Mouse (Mus musculus) adrenal gland, adult (tissue): ENCODE data around the gene Ctnnbip1.
A peak's percentile ranks its signal among the peaks of the same experiment; 100 is the strongest.

ENCODE experiments used
- DNase-seq, 2 experiments: peaks; one replicate each; pipeline ENCODE4 v3.0.0; 2022 to 2023; ENCODE audit warnings: low spot score in 1 of 2; ENCODE audit not compliant: inconsistent age in 2 of 2

Ctnnbip1 gene

DNA sequence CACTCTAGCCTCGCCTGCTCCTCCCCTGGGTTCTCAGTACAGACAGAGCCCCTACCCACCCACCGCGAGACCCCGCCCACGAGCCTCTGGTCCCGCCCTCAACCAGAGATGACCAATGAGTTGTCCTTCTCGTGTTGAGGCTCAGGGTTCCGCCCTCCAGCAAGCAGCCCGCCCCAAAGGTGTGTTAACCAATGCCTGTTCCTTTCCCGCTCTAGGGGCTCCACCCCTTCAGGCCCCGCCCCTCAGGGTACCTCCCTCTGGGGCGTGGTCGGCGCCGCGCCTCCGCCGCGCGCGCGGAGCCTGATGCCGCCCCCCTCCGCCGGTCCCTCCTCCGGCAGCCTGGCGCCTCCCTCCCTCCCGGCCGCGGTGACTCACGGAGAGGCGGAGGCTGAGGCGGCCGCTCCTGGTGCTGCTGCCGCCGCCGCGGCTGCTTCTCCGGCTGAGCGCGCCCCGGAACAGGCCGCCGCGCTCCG lies at the start of gene Ctnnbip1:
TSS of gene Ctnnbip1 (plus strand) at position 369 of the 473 bp plus-strand sequence.
- DNase-seq, result peak; percentile 99

DNA sequence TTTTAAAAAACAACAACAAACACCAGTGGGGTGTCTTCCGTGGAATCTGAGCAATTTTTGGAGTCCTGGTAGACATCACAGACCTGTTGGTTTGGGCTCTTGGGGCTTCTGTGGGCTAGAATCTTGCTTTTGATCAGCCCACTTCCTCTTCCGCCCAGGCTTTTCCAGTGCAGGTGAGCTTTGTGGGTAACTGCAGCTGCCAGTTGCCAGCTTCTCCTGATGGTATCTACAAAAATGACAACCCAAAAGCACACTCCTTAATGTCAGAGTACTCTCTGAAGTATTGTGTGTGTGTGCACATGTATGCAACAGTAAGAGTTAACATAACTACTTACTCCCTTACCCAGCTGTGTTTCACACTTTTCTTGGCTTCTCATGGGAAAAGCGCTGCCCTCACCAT lies 48.5 kb upstream of the Ctnnbip1 start:
- no peak for DNase-seq

DNA sequence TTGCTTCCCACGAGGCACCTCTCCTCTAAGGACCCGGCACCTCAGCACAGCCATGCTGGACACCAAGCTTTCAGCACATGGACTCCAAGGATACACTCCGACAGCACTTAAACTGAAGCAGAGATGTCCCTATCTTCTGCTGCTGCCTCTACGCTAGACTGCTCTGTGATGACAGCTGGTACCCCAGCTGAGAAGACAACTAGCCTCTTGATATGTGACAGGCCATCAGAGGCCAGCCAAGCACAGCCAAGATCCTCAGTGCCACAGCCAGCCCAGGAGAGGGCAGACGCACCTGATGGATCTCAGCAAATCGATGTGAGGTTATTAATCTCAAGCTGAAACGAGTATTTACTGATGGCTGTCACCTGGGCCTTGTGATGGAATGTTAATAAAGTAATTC lies 42.9 kb upstream of the Ctnnbip1 start:
- no peak for DNase-seq

DNA sequence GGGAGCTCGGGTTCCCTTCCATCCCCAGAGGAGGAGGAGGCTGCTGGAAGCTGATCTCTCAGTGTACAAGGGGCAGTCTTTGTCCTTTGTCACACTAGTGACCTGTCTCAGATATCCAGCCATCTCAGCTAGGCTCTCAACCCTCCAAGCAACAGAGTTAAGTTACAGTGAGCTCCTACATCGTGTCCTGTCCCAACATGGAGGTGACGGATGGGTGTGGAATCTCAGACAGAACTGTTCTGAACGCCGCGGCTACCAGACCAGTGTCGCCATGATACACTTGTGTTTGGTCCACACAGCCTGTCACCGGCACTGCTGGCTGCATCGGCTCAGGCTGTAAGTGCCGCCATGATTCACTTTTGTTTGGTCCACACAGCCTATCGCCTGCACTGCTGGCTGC lies 41.0 kb upstream of the Ctnnbip1 start, which contains the start of gene Tmem274:
TSS of gene Tmem274 (plus strand) at position 301 of the 400 bp plus-strand sequence.
- DNase-seq, result no peak

DNA sequence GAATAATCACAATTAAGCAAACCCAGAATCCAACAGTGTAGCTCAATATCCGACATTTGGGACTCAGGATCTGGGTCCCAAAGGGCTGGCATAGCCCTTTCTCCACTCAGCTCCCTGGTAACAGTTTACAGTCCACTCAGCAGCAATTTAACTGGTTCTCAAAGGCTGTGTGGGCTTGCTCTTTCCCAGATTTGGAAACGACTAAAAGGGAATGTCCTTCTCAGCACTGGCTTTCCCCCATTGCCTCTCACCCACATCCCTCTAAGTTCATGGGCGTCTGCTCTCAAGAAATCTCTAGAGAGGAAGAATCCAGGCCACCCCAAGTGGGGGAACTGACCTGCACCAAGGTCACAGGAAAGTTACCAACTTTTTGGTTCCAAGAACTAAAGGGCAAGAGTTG lies 33.5 kb upstream of the Ctnnbip1 start:
- DNase-seq, result no peak

DNA sequence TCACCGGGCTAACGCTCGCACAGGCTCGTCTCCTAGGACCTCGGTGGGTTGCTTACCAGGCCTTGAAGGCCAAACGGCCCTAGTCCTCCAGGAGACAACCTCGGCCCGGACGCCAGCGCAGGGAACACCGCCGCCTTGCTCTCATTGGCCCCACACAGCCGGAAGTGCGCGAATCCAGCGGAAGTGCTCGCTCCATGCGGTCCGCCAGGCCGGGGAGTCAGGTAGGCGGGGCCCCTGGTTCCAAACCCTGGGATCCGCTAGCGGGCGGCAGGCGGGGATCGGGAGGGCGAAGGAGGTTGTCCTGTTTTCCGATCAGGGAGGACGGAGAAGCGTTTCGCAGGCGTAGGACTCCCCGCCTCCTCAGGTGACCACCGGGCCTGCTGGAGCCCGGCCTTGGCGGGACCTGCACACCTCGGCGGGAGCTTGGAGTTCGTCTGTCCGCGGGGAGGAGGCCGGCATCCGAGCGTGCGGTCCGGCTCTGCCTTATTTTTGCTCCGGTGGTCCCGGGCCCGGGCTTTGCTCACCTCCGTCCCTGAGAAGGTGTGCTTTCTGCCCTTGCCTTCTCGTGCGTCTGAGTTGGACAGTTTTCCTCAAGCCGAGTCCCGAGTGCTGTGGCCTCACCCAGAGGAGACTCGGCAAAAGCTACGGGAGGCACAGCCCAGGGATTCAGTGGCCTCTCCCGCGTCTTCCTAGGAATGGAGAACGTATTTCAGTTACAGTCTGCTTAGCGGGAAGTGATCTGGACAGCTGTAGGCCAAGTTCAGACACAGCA lies 32.8 kb upstream of the Ctnnbip1 start, which contains the start of the genes Nmnat1 and Lzic:
TSS of gene Nmnat1 (minus strand) at position 150 of the 772 bp plus-strand sequence.
TSS of gene Lzic (plus strand) at position 177 of the 772 bp plus-strand sequence.
- peak; percentile 95 to 98 for DNase-seq

DNA sequence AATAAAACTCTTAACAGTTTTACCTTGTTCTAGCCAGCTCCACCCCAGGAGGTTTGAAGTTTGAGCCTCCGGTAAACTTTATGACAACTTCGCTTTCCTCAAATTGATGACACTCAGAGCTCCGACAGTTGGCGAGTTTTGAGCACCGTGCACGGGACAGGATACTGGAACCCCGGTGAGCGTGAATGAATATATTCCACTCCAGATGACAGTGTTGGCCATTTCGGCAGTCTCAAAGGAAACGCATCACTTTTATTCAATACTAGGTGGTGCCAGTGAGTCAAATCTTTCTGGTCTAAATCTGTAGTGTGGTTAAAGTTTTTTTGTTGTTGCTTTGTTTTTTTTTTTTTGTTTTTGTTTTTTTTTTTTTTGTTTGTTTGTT lies 32.2 kb upstream of the Ctnnbip1 start:
- peak; percentile 24 to 75 for DNase-seq

DNA sequence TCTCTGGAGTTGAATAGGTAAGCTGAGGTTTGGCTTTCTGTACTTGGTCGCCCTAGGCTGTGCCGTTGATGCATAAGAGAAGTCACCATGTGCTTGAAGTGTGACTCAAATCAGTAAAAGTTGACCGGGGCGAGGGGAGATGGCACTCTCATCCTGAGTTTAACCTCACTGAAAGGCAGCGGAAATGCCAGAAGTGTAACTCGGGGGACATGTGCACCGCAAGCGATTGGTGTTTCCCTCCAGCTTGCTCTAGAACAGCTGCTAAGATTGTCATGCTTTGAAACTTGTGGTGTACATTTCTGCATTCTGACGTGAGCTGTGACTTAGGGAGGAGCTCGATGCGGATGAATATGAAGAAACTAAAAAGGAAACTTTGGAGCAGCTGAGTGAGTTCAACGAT lies 30.3 kb upstream of the Ctnnbip1 start:
- DNase-seq, result no peak

DNA sequence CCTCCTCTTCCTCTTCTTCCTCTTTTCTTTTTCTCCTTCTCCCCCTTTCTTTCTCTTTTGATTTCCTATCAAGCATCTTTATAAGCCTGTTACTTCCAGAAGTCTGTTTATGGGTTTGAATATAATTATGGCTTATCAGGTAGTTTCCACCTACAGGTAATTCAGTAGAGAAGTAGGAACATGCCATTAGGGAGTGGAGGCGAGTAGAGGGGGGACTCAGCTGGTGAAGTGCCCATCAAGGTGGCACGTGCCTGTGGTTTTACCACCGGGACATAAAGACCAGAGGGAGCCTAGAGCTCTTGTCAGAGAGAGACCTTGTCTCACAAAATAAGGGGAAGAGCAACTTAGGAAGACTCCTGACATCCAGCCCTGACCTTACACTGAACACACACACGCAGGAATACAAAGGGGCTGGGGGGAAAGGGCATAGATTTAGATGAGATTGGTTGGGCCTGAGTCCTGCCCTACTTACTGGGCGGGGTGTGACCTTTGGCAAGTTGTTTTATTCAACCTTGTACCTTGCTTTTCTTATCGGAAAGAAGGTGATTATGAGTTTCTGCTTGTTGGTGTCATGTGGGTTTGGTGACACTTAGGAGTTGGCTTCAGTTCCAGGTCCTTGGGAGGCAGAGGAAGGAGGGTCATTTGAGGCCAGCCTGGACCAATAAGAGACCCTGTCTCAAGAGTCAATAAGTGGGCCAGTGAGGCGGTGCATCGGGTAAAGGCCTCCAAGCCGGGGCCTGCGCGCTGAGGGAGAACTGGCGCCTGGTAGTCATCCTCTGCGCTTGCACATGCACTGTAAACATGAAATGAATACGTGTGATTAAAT lies 28.4 kb upstream of the Ctnnbip1 start:
- no peak for DNase-seq

DNA sequence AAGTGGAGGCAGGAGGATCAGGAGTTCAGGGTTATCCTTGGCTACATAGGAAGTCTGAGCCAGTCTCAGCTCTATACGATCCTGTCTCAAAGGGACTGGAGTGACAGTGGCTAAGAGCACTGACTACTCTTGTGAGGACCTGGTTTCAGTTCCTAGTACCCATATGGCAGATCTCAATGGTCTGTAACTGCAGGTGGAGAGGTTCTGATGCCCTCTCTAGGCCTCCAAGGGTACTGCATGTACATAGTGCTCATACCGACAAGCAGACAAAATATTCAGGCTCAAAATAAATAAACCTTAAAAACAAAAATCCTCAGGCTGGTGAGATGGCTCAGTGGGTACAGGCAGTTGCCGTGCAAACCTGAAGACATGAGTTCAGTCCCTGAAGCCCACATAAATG lies 26.9 kb upstream of the Ctnnbip1 start:
- no peak for DNase-seq

DNA sequence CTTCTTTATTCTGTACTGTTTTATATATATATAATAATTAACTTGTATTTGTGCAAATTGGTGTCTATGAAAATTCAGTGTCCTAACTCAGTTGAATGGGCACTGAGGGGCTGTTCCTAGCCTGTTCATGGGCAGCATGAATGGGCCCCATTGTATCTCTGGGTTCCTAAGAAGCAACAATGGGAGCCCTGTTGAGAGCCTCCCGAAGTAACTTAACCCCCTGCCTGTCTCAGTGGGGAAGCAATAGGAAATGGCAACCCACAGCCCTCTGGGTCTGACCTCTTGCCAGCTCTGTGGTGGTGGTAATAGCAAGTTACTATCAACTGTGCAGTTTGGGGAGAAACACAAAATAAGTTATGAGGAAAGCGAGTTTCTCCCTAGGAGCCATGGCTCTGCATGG lies 21.4 kb upstream of the Ctnnbip1 start:
- DNase-seq, result no peak

DNA sequence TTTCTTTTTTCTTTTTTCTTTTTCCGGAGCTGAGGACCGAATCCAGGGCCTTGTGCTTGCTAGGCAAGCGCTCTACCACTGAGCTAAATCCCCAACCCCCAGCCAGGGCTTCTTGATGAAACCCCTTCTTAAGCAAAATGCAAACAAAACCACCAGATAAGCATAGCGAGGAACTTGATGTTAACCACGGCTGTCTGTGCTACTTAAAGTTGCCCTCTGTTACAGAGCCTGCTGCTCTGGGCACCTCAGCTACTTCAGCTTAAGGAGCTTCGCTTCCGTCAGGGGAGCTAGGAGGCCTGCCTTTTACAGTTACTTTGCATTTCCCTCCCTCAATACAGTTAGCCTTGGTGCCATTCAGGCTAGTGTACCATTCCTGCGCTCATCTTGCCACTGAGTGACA lies 19.1 kb upstream of the Ctnnbip1 start:
- no peak for DNase-seq

DNA sequence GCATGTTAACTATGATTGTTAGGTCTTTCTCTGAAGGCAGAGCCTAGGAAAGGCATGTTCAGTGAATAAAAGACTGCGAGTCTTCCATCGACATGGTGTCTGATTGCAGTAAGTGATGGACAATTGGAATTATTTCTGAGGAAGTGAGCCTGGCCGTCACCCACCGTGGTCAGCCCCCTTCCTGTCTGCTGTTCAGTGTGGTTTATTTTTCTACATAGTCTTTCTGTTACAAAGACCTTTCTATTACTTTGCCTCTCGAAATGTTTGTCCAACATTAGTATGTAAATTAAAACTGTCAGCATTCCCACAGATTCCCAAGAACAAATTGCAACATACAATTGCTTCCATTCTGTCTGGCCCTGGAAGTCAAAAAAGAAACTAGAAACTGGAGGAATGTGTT lies 18.2 kb upstream of the Ctnnbip1 start:
- DNase-seq, result no peak

DNA sequence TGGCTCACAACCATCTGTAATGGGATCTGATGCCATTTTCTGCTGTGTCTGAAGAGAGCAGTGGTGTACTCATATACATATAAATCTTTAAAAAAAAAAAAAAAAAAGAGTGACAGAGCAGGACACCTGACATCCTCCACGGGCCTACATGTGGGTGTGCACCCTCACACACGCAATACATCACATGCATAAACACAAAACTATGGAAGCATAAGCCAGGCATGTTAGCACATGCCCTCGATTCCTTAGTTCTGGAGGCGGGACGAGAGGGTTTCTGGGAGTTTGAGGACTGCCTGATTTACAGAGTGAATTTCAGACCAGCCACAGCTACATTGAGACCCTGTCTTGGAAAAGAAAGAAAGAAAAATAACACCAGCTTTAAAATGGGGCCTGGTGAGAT lies 13.7 kb upstream of the Ctnnbip1 start:
- DNase-seq, result no peak

DNA sequence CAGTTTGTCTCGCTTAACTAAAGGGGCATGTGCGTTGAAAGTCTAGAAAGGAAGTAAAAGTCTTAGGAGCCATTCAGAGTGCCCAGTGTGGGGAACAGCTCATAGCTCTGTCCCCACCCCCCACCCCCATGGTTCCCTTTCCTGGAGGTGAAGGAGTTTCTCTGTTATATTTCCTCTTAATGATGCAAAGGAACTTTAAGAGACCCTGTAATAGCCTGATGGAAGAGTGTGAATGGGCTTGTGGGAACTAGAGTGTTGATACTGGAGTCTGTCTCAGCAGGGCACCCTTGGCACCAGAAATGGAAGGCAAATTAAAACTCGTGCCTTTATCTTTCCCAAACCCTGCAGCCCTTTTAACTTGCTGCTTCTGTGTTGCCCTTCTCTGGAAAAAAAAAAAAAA lies 13.2 kb upstream of the Ctnnbip1 start:
- no peak for DNase-seq

DNA sequence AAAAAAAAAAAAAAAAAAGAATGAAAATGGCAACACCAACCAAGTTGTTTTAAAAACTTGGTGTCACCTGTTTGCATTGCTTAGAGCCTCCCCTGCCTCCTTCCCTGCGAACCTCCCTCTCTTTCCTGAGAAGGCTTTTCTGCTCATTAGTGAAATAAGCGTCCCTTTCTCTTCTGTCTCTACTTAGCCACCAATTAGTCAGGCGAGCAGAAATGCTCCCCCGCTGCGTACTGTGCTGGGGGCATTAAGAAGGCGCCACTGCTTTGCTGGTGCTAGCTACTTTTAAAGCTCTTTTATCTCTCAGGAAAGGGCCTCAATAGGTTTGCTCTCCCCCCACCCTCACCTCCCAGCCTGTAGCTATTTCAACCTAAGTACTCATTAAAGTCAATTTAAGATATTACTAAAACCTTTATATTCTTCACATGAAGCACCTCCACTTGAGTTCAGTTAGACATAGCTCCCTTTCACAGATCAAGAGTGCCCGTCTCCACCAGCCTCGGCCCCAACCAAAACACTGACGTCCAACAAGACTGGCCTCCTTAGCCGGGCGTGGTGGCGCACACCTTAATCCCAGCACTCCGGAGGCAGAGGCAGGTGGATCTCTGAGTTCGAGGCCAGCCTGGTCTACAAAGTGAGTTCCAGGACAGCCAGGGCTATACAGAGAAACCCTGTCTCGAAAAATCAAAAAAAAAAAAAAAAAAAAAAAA lies 12.6 kb upstream of the Ctnnbip1 start:
- DNase-seq, result no peak

DNA sequence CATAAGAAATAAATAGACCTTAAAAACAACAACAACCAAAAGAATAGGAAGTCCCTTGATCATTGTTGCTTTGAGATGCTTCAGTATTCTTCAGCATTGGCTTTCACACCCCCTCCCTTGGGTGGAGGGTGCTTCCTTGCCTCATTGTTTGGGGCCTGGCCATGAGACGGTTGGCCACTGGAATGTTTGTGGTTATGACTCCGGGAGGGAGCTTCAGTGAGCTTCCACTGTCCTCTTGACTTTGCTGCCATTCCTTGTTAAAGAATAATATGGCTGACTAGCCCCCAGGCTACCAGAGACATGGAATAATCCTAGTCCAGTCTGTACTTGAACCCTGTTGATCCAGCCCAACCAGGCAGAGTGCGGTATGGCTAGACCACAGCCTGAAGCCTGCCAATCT lies 11.1 kb upstream of the Ctnnbip1 start:
- DNase-seq, result no peak

DNA sequence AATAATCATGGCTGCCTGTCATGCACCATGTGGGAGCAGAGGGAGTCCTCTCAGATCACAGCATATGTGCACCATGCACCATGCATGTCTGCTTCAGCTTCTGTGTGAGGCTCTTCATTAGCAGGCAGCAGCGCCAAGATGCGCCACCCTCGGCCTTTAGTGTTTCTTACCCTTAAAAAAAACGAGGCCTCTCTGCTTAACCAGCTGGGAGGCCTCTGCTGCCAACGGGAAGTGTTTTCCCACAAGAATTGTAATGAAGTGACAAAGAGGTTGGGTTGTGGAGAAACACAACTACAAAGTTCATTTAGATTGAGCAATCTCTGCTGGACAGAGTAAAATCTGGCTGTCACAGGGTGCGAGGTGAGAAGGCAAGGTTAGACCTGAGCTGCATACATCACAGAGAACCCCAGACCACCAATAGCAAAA lies 6.8 kb upstream of the Ctnnbip1 start:
- no peak for DNase-seq

DNA sequence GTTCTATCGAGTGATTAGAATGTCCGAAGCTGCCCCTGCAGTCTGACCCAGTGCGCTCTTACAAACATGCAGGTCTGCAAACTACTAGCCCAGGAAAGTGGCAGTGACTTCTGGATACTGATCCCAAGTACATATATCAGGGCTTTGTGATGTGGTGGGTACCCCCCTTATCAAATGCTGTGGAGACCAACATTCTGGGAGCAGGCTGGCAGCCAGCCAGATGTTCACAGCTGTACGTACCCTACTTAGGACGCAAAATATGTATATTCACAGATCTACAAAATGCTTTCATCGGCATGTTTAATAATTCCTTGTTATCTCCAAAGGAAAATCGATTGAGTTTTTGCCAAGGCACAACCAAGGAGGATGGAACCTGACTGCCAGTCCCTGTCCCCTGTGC lies 6.0 kb upstream of the Ctnnbip1 start:
- no peak for DNase-seq

DNA sequence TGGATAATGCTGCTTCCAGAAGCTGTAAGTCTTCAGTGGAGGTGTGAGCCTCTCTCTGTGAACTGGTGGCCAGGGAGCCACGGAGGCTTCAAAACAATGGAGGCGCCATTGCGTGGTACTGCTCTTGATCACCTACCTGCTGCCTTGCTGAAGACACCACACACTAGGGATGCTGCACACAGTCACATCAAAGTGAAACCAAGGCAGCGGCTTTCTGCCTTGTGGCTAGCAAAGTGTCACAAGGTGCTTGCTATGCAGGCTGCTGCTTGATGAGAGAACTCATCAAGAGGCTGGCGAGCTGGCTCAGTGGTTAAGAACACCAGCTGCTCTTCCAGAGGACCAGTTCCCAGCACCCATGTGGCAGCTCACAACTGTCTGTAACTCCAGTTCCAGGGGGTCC lies 2.3 kb upstream of the Ctnnbip1 start:
- DNase-seq, result no peak
